Mouse (Mus musculus): ENCODE results near the gene Mpzl1. TPM values are rescaled to one million over a fixed set of nuclear protein-coding genes. Genes with fewer than 3 reads are reported as not detected.

The Mpzl1 gene
- polyA plus RNA-seq, 2 experiments = 19.4 to 24.6 TPM

GRCm38 (mm10) chr1:165652507-165652906 lies 18.2 kb upstream of the Mpzl1 start:
- Histone ChIP-seq H3K9me3 (ENCODE audit: control insufficient read depth, low read length) (no peaks in the 10 kb centered on the region), H3K9ac (replicated peaks) (no peak overlapping the region), H3K27ac (no peak overlapping the region), H3K36me3 (replicated peaks; ENCODE audit: control insufficient read depth, insufficient read depth, low read depth) (no peaks in the 10 kb centered on the region), H3K4me1 (replicated peaks; ENCODE audit: control insufficient read depth in 2 of 2, insufficient read depth in 2 of 2, low read length in 1 of 2) (peaks cover 0 to 11% of the 10 kb centered on the region in 2 experiments; a peak in 2 of 4 replicates), H3K4me3 (ENCODE audit: insufficient read depth in 1 of 2, low read depth in 2 of 2, low read length in 2 of 2) (no peak overlapping the region), H3K27me3 (ENCODE audit: control insufficient read depth, insufficient read depth, low read length) (no peaks in the 10 kb centered on the region), H3K4me2 (ENCODE audit: low read depth) (no peak overlapping the region)
- ATAC-seq (ENCODE audit: insufficient read depth) = no peak
- DNase-seq (ENCODE audit: low read depth in 3 of 3, low spot score in 3 of 3) = no peak
- WGBS (ENCODE audit: insufficient replicate concordance) = 63% methylated on average over 2 of the region's 2 CpGs
- TF ChIP-seq EP300 (IDR thresholded peaks at IDR 0.05; ENCODE audit: low read depth) (no peak), CTCF (IDR thresholded peaks at IDR 0.05; ENCODE audit: low read depth) (no peak)

- Histone ChIP-seq H3K27me3 (ENCODE audit: control insufficient read depth, insufficient read depth, low read length) (no peaks in the 10 kb centered on the region), H3K4me3 (ENCODE audit: insufficient read depth in 1 of 2, low read depth in 2 of 2, low read length in 2 of 2) (no peak overlapping the region), H3K9ac (replicated peaks) (no peak overlapping the region), H3K36me3 (replicated peaks; ENCODE audit: control insufficient read depth, insufficient read depth, low read depth) (no peaks in the 10 kb centered on the region), H3K27ac (no peak overlapping the region), H3K9me3 (ENCODE audit: control insufficient read depth, low read length) (no peaks in the 10 kb centered on the region), H3K4me2 (ENCODE audit: low read depth) (no peak overlapping the region), H3K4me1 (replicated peaks; ENCODE audit: control insufficient read depth in 2 of 2, insufficient read depth in 2 of 2, low read length in 1 of 2) (peaks cover 0 to 11% of the 10 kb centered on the region in 2 experiments; a peak in 2 of 4 replicates)
- DNase-seq (ENCODE audit: low read depth in 3 of 3, low spot score in 3 of 3) (no peak), ATAC-seq (ENCODE audit: insufficient read depth) (peak; percentile 19; the same call in 1 of the 2 replicates)
- no peak for TF ChIP-seq EP300 (IDR thresholded peaks at IDR 0.05; ENCODE audit: low read depth)
- WGBS (ENCODE audit: insufficient replicate concordance) = 9% methylated on average over 5 of the region's 5 CpGs
These were observed 16.8 kb upstream of the Mpzl1 start for GRCm38 (mm10) chr1:165651158-165651557.

GRCm38 (mm10) chr1:165645102-165645501 lies 10.8 kb upstream of the Mpzl1 start:
- Histone ChIP-seq H3K4me2 (ENCODE audit: low read depth) (no peak overlapping the region), H3K4me1 (replicated peaks; ENCODE audit: control insufficient read depth in 2 of 2, insufficient read depth in 2 of 2, low read length in 1 of 2) (peaks cover 4 to 7% of the 10 kb centered on the region in 2 experiments; a peak in 2 of 4 replicates), H3K4me3 (ENCODE audit: insufficient read depth in 1 of 2, low read depth in 2 of 2, low read length in 2 of 2) (no peak overlapping the region), H3K9ac (replicated peaks) (no peak overlapping the region), H3K27me3 (ENCODE audit: control insufficient read depth, insufficient read depth, low read length) (no peaks in the 10 kb centered on the region), H3K9me3 (ENCODE audit: control insufficient read depth, low read length) (no peaks in the 10 kb centered on the region), H3K36me3 (replicated peaks; ENCODE audit: control insufficient read depth, insufficient read depth, low read depth) (no peaks in the 10 kb centered on the region), H3K27ac (no peak overlapping the region)
- no peak for ATAC-seq (ENCODE audit: insufficient read depth)
- TF ChIP-seq EP300 (IDR thresholded peaks at IDR 0.05; ENCODE audit: low read depth) = no peak
- TF ChIP-seq CTCF (IDR thresholded peaks at IDR 0.05; ENCODE audit: low read depth) = no peak
- 56% methylated on average over 4 of the region's 4 CpGs for WGBS (ENCODE audit: insufficient replicate concordance)
- no peak for DNase-seq (ENCODE audit: low read depth in 3 of 3, low spot score in 3 of 3)

GRCm38 (mm10) chr1:165643735-165644134 lies 9.4 kb upstream of the Mpzl1 start:
- Histone ChIP-seq H3K27me3 (ENCODE audit: control insufficient read depth, insufficient read depth, low read length) (no peaks in the 10 kb centered on the region), H3K9me3 (ENCODE audit: control insufficient read depth, low read length) (no peaks in the 10 kb centered on the region), H3K4me1 (replicated peaks; ENCODE audit: control insufficient read depth in 2 of 2, insufficient read depth in 2 of 2, low read length in 1 of 2) (peaks cover 7 to 11% of the 10 kb centered on the region in 2 experiments; a peak in 3 of 4 replicates), H3K36me3 (replicated peaks; ENCODE audit: control insufficient read depth, insufficient read depth, low read depth) (no peaks in the 10 kb centered on the region), H3K4me2 (ENCODE audit: low read depth) (no peak overlapping the region; the same call in 1 of the 2 replicates), H3K4me3 (ENCODE audit: insufficient read depth in 1 of 2, low read depth in 2 of 2, low read length in 2 of 2) (no peak overlapping the region), H3K27ac (no peak overlapping the region), H3K9ac (replicated peaks) (no peak overlapping the region)
- 49% methylated on average over 5 of the region's 5 CpGs for WGBS (ENCODE audit: insufficient replicate concordance)
- DNase-seq (ENCODE audit: low read depth in 3 of 3, low spot score in 3 of 3) = no peak
- TF ChIP-seq CTCF (IDR thresholded peaks at IDR 0.05; ENCODE audit: low read depth) (no peak), EP300 (IDR thresholded peaks at IDR 0.05; ENCODE audit: low read depth) (no peak)
- ATAC-seq (ENCODE audit: insufficient read depth) = no peak

GRCm38 (mm10) chr1:165642780-165643311 lies 8.5 kb upstream of the Mpzl1 start:
- Histone ChIP-seq H3K27me3 (ENCODE audit: control insufficient read depth, insufficient read depth, low read length) (no peaks in the 10 kb centered on the region), H3K27ac (no peak overlapping the region), H3K9me3 (ENCODE audit: control insufficient read depth, low read length) (no peaks in the 10 kb centered on the region), H3K4me3 (ENCODE audit: insufficient read depth in 1 of 2, low read depth in 2 of 2, low read length in 2 of 2) (peak overlapping the region; percentile 77 to 89), H3K9ac (replicated peaks) (peak overlapping the region; percentile 78), H3K36me3 (replicated peaks; ENCODE audit: control insufficient read depth, insufficient read depth, low read depth) (no peaks in the 10 kb centered on the region), H3K4me2 (ENCODE audit: low read depth) (peak overlapping the region; percentile 87), H3K4me1 (replicated peaks; ENCODE audit: control insufficient read depth in 2 of 2, insufficient read depth in 2 of 2, low read length in 1 of 2) (peaks cover 7 to 11% of the 10 kb centered on the region in 2 experiments; a peak in 3 of 4 replicates)
- DNase-seq (ENCODE audit: low read depth in 3 of 3, low spot score in 3 of 3) (no peak), ATAC-seq (ENCODE audit: insufficient read depth) (peak; percentile 26)
- WGBS (ENCODE audit: insufficient replicate concordance) = 2% methylated on average over 16 of the region's 16 CpGs
- no peak for TF ChIP-seq EP300 (IDR thresholded peaks at IDR 0.05; ENCODE audit: low read depth)
- no peak for TF ChIP-seq CTCF (IDR thresholded peaks at IDR 0.05; ENCODE audit: low read depth)

Measured in liver, embryonic 14.5 days (tissue).